ENCODE assay signal across 9 mouse cellular contexts in genomic region chr11:18897921-18898646, GRCm38 (mm10).
DNase-seq lines count a peak whose midpoint lies in the region; ATAC-seq and TF ChIP-seq lines count a peak whose summit lies in the region.
"Had no signal": no experiment of that assay in that cellular context is flagged by ENCODE, and none has a peak within 500 bp of the region (broad histone marks: within the 10 kb centered on the region; RNA-seq: fewer than 3 reads in every experiment).

No protein-coding gene starts in this region.

- no peaks in the 10 kb centered on the region for H3K9me3 ChIP-seq in hindbrain, embryonic 12.5 days (replicated peaks)
- no peaks in the 10 kb centered on the region for H3K9me3 ChIP-seq in hindbrain, embryonic 10.5 days
- H3K9me3 ChIP-seq in neural tube, embryonic 14.5 days (ENCODE audit: control insufficient read depth, low read length): no peaks in the 10 kb centered on the region
- H3K9me3 ChIP-seq in stomach, embryonic 15.5 days: no peaks in the 10 kb centered on the region

- H3K9ac ChIP-seq in hindbrain, embryonic 12.5 days: no peak overlapping the region
- no peak overlapping the region for H3K9ac ChIP-seq in neural tube, embryonic 14.5 days (replicated peaks; ENCODE audit: low read depth, low read length)
- H3K9ac ChIP-seq in stomach, embryonic 15.5 days: no peak overlapping the region

- no peak for TF ChIP-seq CTCF in layer of hippocampus, adult 2 months (conservative IDR thresholded peaks at IDR 0.05)

- 53% methylated on average over 7 of the region's 7 CpGs for WGBS in hindbrain, embryonic 12.5 days
- 66% methylated on average over 7 of the region's 7 CpGs for WGBS in hindbrain, embryonic 10.5 days
- WGBS in neural tube, embryonic 14.5 days: 53% methylated on average over 7 of the region's 7 CpGs
- 5% methylated on average over 7 of the region's 7 CpGs for WGBS in stomach, embryonic 15.5 days

- peak overlapping the region; percentile 32; the same call in 1 of the 2 replicates for H3K27ac ChIP-seq in hindbrain, embryonic 12.5 days
- H3K27ac ChIP-seq in hindbrain, embryonic 10.5 days: no peak overlapping the region
- H3K27ac ChIP-seq in neural tube, embryonic 14.5 days (ENCODE audit: low read depth, low read length): peak overlapping the region; percentile 35; the same call in 1 of the 2 replicates
- H3K27ac ChIP-seq in stomach, embryonic 15.5 days: peak overlapping the region; percentile 78
- H3K27ac ChIP-seq in layer of hippocampus, adult 2 months: no peak overlapping the region

- no peaks in the 10 kb centered on the region for H3K27me3 ChIP-seq in hindbrain, embryonic 12.5 days
- H3K27me3 ChIP-seq in hindbrain, embryonic 10.5 days (ENCODE audit: insufficient read depth, poor library complexity, severe bottlenecking): no peaks in the 10 kb centered on the region
- no peaks in the 10 kb centered on the region for H3K27me3 ChIP-seq in neural tube, embryonic 14.5 days (ENCODE audit: control insufficient read depth, insufficient read depth, low read length)
- H3K27me3 ChIP-seq in stomach, embryonic 15.5 days (replicated peaks): no peaks in the 10 kb centered on the region
- H3K27me3 ChIP-seq: Patski had no signal

- no peak for ATAC-seq in hindbrain, embryonic 12.5 days (ENCODE audit: low FRiP score)
- no peak for ATAC-seq in neural tube, embryonic 14.5 days (ENCODE audit: low read depth)
- peak; percentile 79 for ATAC-seq in stomach, embryonic 15.5 days (ENCODE audit: insufficient read depth, low FRiP score, low read depth)
- ATAC-seq: Patski had no signal

- no peak overlapping the region for H3K4me3 ChIP-seq in hindbrain, embryonic 12.5 days
- H3K4me3 ChIP-seq in hindbrain, embryonic 10.5 days: no peak overlapping the region
- no peak overlapping the region for H3K4me3 ChIP-seq in neural tube, embryonic 14.5 days (ENCODE audit: low read depth, low read length)
- no peak overlapping the region for H3K4me3 ChIP-seq in stomach, embryonic 15.5 days (replicated peaks)
- H3K4me3 ChIP-seq in layer of hippocampus, adult 2 months: no peak overlapping the region

- H3K4me2 ChIP-seq in hindbrain, embryonic 12.5 days (replicated peaks): no peak overlapping the region
- no peak overlapping the region for H3K4me2 ChIP-seq in neural tube, embryonic 14.5 days (ENCODE audit: low read depth, low read length)
- peak overlapping the region; percentile 25 for H3K4me2 ChIP-seq in stomach, embryonic 15.5 days

- peaks cover 8% of the 10 kb centered on the region for H3K36me3 ChIP-seq in hindbrain, embryonic 12.5 days
- peaks cover 23% of the 10 kb centered on the region for H3K36me3 ChIP-seq in hindbrain, embryonic 10.5 days
- H3K36me3 ChIP-seq in neural tube, embryonic 14.5 days (ENCODE audit: control insufficient read depth, insufficient read depth, low read length): no peaks in the 10 kb centered on the region
- H3K36me3 ChIP-seq in stomach, embryonic 15.5 days: 0 out of 2 replicates have a peak, but pooled peaks cover 4% of the 10 kb centered on the region

- DNase-seq in hindbrain, embryonic 10.5 days (ENCODE audit: low spot score): no peak
- no peak for DNase-seq in neural tube, embryonic 10.5 days (ENCODE audit: extremely low spot score, low spot score)
- peak; percentile 64 for DNase-seq in forelimb bud, embryonic 11.5 days (ENCODE audit: low read depth, low spot score)
- DNase-seq in ovary, postnatal 10 days (ENCODE audit: low spot score): no peak
- DNase-seq in layer of hippocampus, adult 2 months (ENCODE audit: low spot score in 2 of 2): no peak

- H3K4me1 ChIP-seq in hindbrain, embryonic 12.5 days: peaks cover 13% of the 10 kb centered on the region
- H3K4me1 ChIP-seq in hindbrain, embryonic 10.5 days (replicated peaks): peaks cover 7% of the 10 kb centered on the region; the same call in 1 of the 2 replicates
- peaks cover 2% of the 10 kb centered on the region; the same call in 1 of the 2 replicates for H3K4me1 ChIP-seq in neural tube, embryonic 14.5 days (ENCODE audit: control insufficient read depth, insufficient read depth, low read length)
- H3K4me1 ChIP-seq in stomach, embryonic 15.5 days: peaks cover 17% of the 10 kb centered on the region

Comparison
In these comparisons a context has a peak if more than half of its experiments do, and no peak if none do; other contexts are left out.
1. H3K27ac ChIP-seq: peak in hindbrain, embryonic 12.5 days (single experiment), neural tube, embryonic 14.5 days (single experiment) and stomach, embryonic 15.5 days (single experiment); none in hindbrain, embryonic 10.5 days (single experiment) and layer of hippocampus, adult 2 months (single experiment).